Mouse (Mus musculus): ENCODE results near the gene Sar1b. TPM values are rescaled to one million over a fixed set of nuclear protein-coding genes. Genes with fewer than 3 reads are reported as not detected.
A peak's percentile ranks its signal among the peaks of the same experiment; 100 is the strongest.
"Not testable (repeated sequence)": the region's sequence is repeated elsewhere in the genome, so short reads cannot be mapped to it uniquely, and the experiment has no call there.

Sar1b gene
- total RNA-seq, 1 experiment from 2014 or later: 20.6 TPM

DNA sequence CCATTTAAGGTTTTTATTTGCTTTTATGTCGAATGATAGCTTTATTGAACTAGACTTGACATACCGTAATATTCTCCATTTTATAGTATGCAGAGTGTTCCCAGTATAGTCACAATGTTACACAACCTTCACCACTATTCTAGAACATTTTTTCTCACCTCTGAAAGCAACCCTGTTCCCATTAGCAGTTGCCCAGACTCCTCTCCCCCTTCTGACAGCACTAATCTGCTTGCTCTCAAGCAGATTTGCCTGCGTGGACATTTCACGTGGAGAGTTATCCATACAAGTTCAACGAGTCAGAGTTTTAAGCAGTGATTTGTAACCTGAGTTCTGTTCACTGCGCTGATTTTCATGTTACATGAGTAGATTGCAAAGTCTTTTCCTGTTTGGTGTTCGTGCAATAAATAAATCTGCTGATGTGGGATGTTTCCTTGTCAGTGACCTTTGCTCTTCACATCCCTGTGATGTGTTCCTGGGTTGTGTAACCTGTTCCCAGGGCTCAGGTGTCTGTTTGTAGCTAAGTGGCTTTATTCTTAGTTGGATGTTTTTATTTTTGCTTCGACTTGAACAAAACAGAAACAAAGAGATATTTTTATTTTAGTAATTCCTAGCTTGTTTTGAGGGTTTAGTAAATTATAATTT, 4.2 kb downstream of the Sar1b start:
- no peak for ATAC-seq (ENCODE audit: extremely low read depth, insufficient number of reproducible peaks, low FRiP score, poor library complexity, severe bottlenecking)

DNA sequence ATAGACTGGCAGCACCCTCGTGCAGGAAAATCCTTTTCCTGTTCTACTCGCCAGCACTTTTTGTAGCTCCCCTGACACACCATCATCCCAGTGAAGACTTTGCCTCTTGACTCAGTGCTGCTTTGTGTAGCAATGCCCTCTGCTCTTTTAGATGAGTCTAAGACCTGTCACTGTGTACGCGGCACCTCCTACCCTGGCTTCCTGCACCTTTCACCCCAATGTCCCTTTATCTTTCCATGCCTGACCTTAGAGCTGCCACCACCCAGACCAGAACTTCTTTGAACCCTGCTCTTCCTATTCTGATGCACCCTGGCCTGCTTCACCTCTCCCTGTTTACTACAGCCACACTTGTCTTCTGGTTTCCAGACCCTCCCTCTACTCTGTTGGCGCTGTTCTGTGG, 4.8 kb downstream of the Sar1b start:
- no peak for ATAC-seq (ENCODE audit: extremely low read depth, insufficient number of reproducible peaks, low FRiP score, poor library complexity, severe bottlenecking)

DNA sequence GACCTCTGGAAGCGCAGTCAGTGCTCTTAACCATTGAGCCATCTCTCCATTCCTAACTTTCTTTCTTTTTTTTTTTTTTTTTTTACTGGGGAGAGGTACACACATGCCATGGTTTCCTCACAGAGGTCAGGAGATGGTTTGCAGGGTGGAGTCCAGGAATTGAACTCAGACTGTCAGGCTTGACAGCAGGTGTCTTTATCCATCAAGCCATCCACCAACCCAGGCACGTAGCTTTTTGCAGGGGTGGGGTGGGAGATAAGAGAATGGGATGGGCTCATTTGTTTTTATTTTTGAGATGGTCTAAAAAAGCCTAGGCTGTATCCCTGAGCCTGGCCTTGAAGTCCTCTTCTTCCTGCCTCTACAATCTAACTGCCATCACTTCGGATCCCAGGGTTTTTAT, 12.0 kb downstream of the Sar1b start:
- ATAC-seq (ENCODE audit: extremely low read depth, insufficient number of reproducible peaks, low FRiP score, poor library complexity, severe bottlenecking): no peak

DNA sequence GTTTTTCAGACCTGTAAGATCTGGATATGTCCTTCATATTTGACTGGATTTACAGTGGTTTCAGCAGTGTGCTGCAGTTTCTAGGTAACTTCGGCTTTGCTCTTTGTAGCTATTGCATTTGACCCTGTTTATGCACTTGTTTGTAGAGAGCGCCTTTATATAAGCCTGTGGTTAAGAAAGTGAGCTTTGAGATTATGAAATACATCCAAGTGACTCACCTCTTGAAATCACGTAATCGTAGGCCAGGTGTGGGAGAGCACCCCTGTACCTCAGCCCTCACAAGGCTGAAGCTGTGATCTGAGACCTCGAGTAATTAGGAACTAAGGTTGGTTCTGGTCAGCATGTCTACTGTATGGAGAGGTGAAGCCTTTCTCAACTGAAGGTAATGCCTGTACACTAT, 14.0 kb downstream of the Sar1b start:
- no peak for ATAC-seq (ENCODE audit: extremely low read depth, insufficient number of reproducible peaks, low FRiP score, poor library complexity, severe bottlenecking)

DNA sequence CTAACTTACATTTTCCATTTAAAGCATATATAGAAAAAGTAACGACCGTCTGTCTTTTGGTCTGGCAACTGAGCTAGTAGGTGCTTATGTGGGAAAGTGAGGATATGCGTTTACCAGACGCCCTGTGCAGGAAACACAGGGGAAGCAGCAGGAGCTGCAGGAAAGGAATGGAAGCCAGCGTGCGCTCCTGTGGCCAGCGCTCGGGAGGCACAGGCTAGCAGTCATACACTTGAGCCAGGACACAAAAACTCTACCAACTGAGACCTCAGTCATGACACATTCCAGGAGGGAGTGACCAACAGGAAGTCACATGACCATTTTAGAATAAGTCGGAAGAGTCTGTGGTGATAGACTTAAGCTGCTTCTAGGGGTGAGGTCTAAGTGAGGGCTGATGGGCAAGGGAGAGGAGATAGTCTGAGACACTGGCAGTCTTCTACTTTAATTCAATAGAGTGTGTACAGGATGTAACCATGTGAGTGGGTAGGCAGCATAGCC, 17.3 kb downstream of the Sar1b start:
- no peak for ATAC-seq (ENCODE audit: extremely low read depth, insufficient number of reproducible peaks, low FRiP score, poor library complexity, severe bottlenecking)

DNA sequence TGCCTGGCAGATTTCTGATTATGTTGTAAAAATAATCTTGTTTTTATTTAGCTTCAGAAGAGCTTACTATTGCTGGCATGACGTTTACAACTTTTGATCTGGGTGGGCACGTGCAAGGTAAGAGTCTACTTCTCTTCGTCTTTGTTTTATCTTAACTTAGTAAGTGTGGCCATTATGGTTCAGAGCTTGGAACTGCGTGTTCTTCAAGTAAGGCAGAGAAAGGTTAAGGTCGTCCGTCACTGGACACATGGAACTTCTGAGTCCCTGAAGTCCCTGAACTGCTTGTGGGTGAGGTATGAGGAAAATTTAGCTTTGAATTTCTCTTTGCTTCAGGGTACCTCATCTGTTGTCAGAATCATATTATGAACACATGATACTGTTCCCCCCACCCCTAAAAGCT, 19.2 kb downstream of the Sar1b start:
- ATAC-seq (ENCODE audit: extremely low read depth, insufficient number of reproducible peaks, low FRiP score, poor library complexity, severe bottlenecking): no peak

DNA sequence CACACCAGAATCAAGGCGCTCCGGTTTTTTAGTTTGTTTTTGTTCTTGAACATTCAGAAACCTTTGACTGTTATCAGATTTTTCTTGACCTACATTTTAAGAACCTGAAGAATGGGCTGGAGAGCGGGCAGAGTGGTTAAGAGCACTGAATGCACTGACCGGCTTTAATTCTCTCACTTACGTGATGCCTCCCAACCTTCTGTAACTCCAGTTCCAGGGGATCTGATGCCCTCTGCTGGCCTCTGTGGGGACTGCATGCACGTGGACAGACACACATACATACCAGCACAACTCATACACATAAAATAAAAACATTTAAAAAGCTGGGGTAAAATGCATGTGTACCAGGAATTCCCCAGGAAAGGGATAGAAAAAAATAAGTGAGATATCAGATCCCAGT, 22.4 kb downstream of the Sar1b start:
- no peak for ATAC-seq (ENCODE audit: extremely low read depth, insufficient number of reproducible peaks, low FRiP score, poor library complexity, severe bottlenecking)

DNA sequence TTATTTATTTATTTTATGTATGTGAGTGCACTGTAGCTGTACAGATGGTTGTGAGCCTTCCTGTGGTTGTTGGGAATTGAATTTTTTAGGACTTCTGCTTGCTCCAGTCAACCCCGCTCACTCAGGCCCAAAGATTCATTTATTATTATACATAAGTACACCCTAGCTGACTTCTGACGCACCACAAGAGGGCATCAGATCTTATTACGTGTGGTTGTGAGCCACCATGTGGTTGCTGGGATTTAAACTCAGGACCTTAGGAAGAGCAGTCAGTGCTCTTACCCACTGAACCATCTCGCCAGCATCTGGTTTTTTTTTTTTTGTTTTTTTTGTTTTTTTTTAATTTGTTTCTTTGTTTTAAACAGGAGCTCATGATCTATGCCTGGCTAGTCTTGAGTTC, 26.2 kb downstream of the Sar1b start:
- not testable (repeated sequence) for ATAC-seq (ENCODE audit: extremely low read depth, insufficient number of reproducible peaks, low FRiP score, poor library complexity, severe bottlenecking)

DNA sequence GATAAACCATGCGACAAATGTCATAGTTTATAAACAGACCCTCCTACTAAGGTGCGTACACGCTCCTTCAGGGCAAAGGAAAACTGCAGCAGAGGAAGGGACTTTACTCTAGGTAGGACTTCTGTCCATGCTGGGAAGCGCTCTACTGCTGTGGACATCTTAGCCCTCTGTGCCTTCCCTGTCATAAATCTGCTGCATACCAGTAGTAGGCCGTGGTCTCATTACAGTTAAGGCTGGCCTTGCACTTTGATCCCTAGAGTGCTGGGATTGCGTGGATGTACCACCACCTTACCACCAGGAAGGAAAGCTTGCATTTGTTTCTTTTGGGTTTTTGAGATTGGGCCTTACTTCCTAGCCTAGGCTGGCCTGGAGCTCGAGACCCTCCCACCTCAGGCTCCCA, 27.2 kb downstream of the Sar1b start:
- no peak for ATAC-seq (ENCODE audit: extremely low read depth, insufficient number of reproducible peaks, low FRiP score, poor library complexity, severe bottlenecking)

DNA sequence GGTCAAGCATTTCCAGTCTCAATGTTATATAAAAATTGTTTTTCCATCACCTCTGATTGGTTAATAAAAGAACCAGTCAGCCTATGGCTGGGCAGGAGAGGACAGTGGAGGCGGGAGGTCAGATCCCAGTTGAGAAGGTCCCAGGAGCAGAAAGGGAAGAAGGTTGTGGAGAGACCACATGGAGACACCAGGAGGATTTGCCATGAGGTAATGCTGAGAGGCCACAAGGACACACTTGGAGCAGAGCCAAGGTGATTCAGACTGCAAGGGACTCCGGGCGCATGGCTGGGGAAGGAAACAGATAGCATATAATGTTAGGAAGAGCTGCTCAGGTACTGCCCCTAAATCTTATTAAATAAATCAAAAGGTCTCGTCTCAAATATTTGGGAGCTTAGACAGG, 32.8 kb downstream of the Sar1b start:
- ATAC-seq (ENCODE audit: extremely low read depth, insufficient number of reproducible peaks, low FRiP score, poor library complexity, severe bottlenecking): no peak

DNA sequence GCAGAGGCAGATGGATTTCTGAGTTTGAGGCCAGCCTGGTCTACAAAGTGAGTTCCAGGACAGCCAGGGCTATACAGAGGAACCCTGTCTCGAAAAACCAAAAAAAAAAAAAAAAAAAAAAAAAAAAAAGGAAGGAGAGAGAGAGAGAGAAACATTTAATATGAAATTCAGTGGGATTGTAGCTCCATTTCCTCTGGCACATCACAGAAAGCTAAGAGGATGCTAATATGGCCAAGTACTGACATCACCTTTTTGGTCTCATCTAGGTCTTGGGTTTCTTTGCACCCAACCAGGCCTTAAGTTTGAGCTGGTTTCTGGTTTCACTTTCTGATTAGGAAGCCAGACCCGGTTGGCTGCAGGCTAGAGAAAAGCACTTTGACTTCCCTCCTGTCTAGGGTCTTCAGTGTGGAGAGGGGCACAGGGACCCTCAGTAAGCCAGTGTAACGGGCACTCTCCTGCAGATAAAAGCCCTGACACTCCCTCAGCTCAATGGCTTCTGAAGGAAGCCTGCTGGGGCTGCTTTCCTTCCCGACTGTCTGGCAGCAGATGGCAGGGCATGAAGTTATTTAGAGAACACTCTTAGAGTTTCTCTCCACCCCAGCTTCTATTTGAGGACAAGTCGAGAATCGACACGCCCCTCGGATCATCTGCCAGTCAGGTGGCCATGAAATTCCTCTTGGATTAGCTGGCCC, 37.3 kb downstream of the Sar1b start:
- ATAC-seq (ENCODE audit: extremely low read depth, insufficient number of reproducible peaks, low FRiP score, poor library complexity, severe bottlenecking): peak; percentile 30; the same call in 1 of the 2 replicates

DNA sequence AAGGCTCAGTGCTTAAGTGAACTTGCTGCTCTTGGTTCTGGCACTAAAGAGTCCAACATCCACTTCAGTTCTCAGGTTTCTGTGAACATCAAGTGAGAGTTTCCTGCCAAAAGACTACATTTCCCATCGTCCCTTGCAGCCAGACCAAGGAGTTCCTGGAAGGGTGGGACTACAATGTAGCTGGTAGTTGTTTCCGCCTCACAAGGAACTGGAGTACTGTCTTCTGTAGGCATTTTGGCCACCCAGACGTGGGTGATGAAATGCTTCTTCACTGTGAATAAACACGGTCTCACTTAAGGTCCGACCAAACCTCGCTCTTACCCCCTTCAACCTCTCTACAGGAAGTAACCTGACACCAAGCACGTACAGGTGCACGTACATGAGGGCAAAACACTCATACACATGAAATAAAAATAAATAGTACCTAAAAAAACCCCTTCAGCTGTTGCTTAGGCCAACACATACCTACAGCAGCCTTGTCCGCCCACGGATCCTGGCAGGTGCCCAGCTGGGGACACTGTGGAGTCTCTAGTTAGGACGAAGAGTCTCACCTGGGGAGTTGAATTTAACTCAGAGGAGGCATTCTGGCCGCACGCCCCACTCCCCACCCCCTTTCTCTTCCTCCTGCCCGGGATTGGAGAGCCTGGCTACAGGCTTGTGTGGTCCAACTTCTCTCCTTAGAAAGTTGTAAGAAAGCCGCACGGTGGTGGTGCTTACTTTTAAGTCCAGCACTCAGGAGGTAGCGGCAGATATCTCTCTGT, 41.9 kb downstream of the Sar1b start:
- ATAC-seq (ENCODE audit: extremely low read depth, insufficient number of reproducible peaks, low FRiP score, poor library complexity, severe bottlenecking): peak; percentile 87

DNA sequence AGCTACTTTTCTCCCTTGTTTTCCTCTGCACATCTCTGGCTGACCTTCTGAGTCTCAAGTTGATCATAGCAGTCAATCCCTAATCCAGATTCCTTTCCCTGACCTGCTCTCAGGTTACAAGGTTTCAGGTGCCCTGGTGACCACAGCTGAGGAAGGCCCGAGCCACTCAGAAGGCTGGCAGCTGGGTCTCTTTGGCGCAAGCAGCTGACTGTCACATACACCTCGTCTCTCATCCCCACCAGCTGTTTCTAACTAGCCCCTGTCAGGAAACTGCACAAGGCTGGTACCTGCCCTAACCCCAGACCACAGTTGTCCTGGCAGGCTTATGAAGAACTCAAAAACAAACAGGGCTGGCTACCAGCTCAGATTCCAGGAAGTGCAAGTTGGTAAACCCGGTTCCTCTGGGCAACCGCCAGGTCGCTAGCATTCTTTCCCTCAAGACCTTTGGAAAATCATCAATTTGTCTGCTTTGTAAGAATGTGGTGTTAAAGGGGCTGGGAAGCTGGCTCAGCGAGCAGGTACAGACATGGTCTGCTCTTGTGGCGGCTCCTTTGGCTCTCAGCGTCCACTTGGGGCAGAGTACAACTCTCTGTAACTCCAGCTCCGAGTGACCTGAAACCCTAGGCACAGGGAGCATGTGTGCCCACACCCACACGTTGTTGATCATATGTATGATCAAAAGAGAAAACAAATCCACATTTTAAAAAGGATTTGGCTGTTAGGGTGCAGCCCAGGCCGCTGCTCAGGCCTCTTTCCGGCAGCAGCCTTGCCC, 43.8 kb downstream of the Sar1b start:
- no peak for ATAC-seq (ENCODE audit: extremely low read depth, insufficient number of reproducible peaks, low FRiP score, poor library complexity, severe bottlenecking)

DNA sequence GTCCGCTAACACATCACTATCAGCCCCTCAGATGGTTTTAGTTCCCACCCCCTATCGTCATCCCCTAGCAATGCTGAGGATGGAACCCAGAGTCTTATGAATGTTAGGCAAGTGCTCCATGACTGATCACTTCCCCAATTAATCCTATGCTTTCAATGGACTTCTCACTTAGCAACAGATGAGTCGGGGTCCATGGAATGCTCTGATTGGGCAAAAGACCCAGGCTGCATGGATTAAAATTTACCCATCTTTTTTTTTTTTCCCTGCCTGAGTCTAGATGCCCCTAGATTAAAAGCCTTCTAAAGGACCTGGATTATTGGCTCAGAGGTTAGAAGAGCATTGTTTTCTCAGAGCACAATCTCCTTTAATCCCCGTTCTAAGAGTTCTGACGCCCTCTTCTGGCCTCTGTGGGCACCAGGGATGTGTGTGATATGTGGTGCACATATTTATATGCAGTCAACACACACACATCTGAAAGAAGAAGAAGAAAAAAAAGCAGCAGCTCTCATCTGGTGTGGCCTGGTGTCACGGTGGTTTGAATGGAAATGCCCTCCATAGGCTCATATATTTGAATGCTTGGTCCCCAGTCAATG, 46.2 kb downstream of the Sar1b start:
- ATAC-seq (ENCODE audit: extremely low read depth, insufficient number of reproducible peaks, low FRiP score, poor library complexity, severe bottlenecking): peak; percentile 24; the same call in 1 of the 2 replicates

DNA sequence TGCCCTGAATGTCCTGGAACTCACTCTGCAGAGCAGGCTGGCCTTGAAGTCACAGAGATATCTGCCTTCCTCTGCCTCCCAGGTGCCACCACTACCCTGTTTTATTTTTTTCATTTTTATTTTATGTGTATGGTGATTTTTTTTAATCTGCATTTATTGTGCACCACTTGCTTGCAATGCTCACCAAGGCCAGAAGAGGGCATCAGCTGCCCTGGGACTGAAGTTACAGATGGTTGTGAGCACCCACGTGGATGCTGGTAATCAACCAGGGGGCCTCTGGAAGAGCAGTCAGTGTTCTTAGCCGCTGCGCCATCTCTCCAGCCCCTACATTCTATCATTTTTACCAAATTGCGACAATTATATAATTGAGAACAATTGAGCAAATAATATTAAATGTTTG, 47.7 kb downstream of the Sar1b start:
- ATAC-seq (ENCODE audit: extremely low read depth, insufficient number of reproducible peaks, low FRiP score, poor library complexity, severe bottlenecking): no peak

DNA sequence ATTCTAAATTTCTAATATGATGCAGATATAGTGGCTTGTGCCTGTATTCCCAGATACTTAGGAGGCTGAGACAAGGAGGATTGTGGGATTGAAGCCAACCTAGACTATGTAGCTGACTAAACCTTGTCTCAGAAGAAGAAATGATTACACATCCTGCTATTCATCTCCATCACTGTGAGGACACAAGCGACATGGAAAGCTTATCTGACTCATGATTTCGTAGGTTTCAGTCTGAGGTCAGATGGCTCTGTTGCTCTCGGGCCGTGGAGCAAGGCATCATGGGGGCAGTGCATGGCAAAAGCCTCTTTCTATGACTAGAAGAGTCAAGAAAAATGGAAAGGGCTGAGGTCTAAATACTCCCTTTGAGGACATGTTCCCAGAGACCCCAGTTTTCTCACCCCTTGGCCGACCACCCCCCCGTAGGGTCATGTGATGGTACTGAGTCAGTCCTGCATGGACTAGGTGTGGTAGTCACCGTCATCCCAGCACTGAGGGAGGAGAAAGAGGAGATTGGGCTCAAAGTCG, 48.6 kb downstream of the Sar1b start:
- no peak for ATAC-seq (ENCODE audit: extremely low read depth, insufficient number of reproducible peaks, low FRiP score, poor library complexity, severe bottlenecking)

DNA sequence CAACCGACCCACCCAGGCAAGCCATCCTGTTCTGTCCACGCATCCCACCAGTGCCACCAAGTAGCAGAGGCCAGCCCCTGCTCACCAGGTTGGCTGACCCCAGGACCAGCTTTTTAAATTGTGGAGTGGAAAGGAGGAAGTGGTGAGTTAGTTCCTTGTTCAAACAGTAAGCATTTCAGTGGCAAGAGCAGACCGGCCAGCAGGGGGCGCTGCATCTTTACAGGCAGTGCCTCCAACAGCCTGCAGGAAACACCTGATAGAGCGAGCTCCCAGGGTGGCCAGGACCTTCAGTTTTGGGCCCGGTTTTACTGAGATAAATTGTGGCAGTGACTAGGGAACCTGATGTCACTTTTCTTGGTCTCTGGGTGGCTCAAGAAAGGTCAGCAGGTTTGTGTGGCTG, 54.3 kb downstream of the Sar1b start:
- peak; percentile 78 for ATAC-seq (ENCODE audit: extremely low read depth, insufficient number of reproducible peaks, low FRiP score, poor library complexity, severe bottlenecking)

DNA sequence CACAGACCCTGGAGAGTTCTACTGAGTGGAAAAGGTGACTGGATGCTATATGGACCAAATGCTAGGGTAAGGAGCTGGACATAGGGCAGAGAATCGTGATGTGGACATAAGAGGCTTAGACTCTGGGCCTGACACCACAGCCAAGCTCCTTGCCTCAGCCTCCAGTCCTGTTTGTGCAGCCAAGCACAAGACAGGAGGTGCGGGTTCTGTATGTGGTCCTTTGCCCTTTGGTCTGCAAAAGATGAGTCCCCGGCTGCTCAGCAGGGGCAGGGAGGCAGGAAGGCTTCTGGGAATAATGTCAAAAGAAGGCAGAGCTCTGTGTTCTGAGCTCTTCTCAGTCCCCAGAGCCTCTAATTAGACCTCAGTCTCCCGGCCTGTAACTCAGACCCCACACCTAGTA, 55.4 kb downstream of the Sar1b start:
- no peak for ATAC-seq (ENCODE audit: extremely low read depth, insufficient number of reproducible peaks, low FRiP score, poor library complexity, severe bottlenecking)

DNA sequence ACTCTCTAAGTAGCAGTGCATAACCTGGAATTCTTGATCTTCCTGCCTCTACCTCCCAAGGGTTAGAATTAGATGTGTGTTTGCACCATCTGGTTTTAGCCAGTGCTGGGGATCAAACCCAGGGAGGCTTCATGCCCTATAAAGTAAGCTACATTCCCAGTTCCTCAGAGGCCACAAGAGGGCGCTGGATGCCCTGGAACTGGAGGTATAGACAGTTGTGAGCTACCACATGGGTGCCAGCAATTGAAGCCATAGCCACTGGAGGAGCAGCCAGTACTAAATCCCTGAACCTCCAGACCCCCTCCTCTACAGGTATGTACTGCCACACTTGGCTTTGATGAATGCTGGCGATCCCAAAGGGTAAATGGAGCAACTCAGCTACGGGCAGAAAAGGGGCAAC, 56.5 kb downstream of the Sar1b start:
- no peak for ATAC-seq (ENCODE audit: extremely low read depth, insufficient number of reproducible peaks, low FRiP score, poor library complexity, severe bottlenecking)
